Mouse (Mus musculus) C2C12 (cell line): ENCODE results near the gene Prkx. TPM values are rescaled to one million over a fixed set of nuclear protein-coding genes. Genes with fewer than 3 reads are reported as not detected.

ENCODE experiments used
- H3K27me3 ChIP-seq: one replicate; pipeline ENCODE4 v1.6.1; 2011; ENCODE audit not compliant: control insufficient read depth, insufficient read depth, insufficient read length
- H3K36me3 ChIP-seq: one replicate; pipeline ENCODE4 v1.6.1; 2011; ENCODE audit not compliant: control insufficient read depth, insufficient read depth
- H3K4me3 ChIP-seq: one replicate; pipeline ENCODE4 v1.5.1; 2011; ENCODE audit warnings: mild to moderate bottlenecking, control low read depth; ENCODE audit not compliant: poor library complexity, insufficient read depth, severe bottlenecking
- H3K79me2 ChIP-seq: one replicate; pipeline ENCODE4 v1.6.1; 2011; ENCODE audit not compliant: control insufficient read depth, insufficient read depth
- H3K79me3 ChIP-seq: one replicate; pipeline ENCODE4 v1.6.1; 2011; ENCODE audit warnings: low read depth, control low read depth
- H3ac ChIP-seq: one replicate; pipeline ENCODE3; 2011; ENCODE audit warnings: low read depth; ENCODE audit not compliant: control insufficient read depth, insufficient read length
- CEBPB ChIP-seq: IDR thresholded peaks from one replicate; pipeline ENCODE4 v1.6.1; 2011; ENCODE audit warnings: low read depth, mild to moderate bottlenecking, control low read depth, moderate library complexity
- CTCF ChIP-seq: IDR thresholded peaks from one replicate; pipeline ENCODE4 v1.5.1; 2011; ENCODE audit not compliant: control insufficient read depth, insufficient read depth, insufficient read length
- FOSL1 ChIP-seq: IDR thresholded peaks from one replicate; pipeline ENCODE4 v1.8.0; 2011; ENCODE audit warnings: mild to moderate bottlenecking, low read length; ENCODE audit not compliant: poor library complexity, insufficient read depth, severe bottlenecking
- MAX ChIP-seq: IDR thresholded peaks from one replicate; pipeline ENCODE4 v1.6.1; 2011; ENCODE audit warnings: mild to moderate bottlenecking, control low read depth
- MYOD1 ChIP-seq: IDR thresholded peaks from one replicate; pipeline ENCODE4 v1.6.1; 2011; ENCODE audit warnings: low read depth; ENCODE audit not compliant: control insufficient read depth, insufficient read length
- MYOG ChIP-seq: IDR thresholded peaks from one replicate; pipeline ENCODE4 v1.6.1; 2011; ENCODE audit not compliant: control insufficient read depth, insufficient read length; ENCODE audit errors: extremely low read depth
- USF1 ChIP-seq: IDR thresholded peaks from one replicate; pipeline ENCODE4 v1.6.1; 2011; ENCODE audit warnings: low read depth, mild to moderate bottlenecking, control low read depth, moderate library complexity
- polyA plus RNA-seq: library from polyadenylated mRNA; unstranded; fragments of >200 nt; fragmentation: generic; extraction: Trizol; gene quantifications from one replicate; pipeline ENCODE4 v1.2.1, GENCODE M21; 2012; ENCODE audit warnings: missing spikeins

The Prkx gene
- polyA plus RNA-seq, 1 experiment = 7.0 TPM

DNA sequence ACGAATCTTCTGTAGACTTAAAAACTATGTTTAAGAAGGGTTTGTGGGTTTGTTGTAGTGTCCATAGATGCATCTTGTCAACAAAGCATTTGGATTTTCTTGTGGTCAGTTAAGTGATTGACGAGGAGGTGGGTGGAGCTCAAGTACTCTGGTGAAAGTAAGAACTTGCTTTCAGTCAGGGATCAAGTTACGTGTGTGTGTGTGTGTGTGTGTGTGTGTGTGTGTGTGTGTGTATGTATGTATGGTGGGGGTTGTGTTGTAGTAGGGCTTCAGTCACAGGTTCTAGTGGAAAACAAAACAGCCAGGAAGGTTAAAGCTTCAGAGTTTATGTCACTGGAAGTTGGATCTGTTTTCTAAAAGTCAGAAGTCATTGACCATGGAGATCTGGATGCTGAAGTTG, 3.5 kb upstream of the Prkx start:
- peaks cover 10% of the 10 kb centered on the region for H3K79me2 ChIP-seq
- no peaks in the 10 kb centered on the region for H3K27me3 ChIP-seq
- H3K36me3 ChIP-seq = no peaks in the 10 kb centered on the region
- peaks cover 6% of the 10 kb centered on the region for H3K79me3 ChIP-seq
- H3K4me3 ChIP-seq = no peak overlapping the region
- H3ac ChIP-seq = no peak overlapping the region
- TF ChIP-seq MYOG (no peak), USF1 (no peak), MYOD1 (no peak)

DNA sequence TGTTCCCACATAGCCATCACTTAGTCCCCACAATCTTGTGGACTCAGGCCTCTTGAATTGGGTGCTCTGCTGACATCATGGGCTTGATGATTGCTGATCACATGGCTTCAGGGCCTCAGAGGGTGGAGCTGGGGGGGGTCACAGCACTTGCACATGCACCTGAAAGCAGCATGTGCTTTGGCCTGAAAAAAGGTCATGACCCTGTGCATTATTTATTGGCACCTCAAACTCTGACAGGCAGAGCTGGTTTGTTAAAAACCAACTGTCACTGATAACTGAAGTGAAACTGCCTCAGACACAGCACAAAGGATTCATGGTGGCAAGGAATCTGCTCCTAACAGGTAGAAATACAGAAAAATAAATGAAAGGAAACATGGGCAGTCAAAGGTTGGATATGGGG, 1.7 kb upstream of the Prkx start:
- Histone ChIP-seq H3K27me3 (no peaks in the 10 kb centered on the region), H3K36me3 (no peaks in the 10 kb centered on the region)

DNA sequence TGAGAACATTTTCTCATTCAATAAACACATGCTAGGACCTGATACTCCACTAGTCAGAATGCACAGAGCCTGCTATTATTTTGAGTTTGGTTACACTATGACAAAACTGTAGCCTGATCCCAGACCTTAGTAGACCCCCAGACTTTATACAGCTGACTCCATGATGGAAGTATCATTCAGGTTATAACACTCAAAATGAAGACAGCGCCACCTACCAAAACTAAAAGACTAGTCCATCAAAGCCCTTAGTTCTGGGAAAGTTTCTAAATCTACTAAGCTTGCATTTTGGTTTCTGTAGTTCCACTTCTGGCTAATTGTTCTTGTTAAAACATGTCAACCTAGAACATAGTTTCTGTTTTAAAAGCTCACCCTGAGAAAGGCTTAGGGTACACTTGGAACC, 838 bp upstream of the Prkx start:
- no peak overlapping the region for H3K4me3 ChIP-seq
- TF ChIP-seq MYOG (no peak), USF1 (no peak), MAX (no peak), FOSL1 (no peak), MYOD1 (no peak), CEBPB (no peak), CTCF (no peak)
- H3K36me3 ChIP-seq = no peaks in the 10 kb centered on the region
- H3K79me2 ChIP-seq = peaks cover 36% of the 10 kb centered on the region
- peaks cover 27% of the 10 kb centered on the region for H3K79me3 ChIP-seq
- H3K27me3 ChIP-seq = no peaks in the 10 kb centered on the region
- no peak overlapping the region for H3ac ChIP-seq

More for the DNA sequence above, 1.7 kb upstream of the Prkx start:
- Histone ChIP-seq H3ac (no peak overlapping the region), H3K79me2 (peaks cover 28% of the 10 kb centered on the region), H3K4me3 (no peak overlapping the region), H3K79me3 (peaks cover 20% of the 10 kb centered on the region)
- no peak for TF ChIP-seq MYOD1
- no peak for TF ChIP-seq CEBPB
- no peak for TF ChIP-seq USF1

DNA sequence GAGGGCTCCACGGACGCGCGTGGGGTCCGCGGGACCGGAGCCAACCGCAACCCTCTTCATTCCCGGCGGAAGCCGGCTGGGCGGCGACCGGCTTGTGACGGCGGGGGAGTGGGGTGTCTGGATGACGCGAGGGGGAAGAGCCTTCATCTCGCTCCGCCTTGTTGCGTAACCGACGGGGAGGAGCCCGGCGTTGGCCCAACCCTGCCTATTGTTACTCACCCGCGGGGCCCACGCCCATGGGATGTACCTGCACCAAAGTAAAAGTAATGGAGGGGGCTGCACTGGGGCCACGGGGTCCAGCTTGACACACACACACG, 262 bp downstream of the Prkx start:
- Histone ChIP-seq H3ac (peak overlapping the region; percentile 76), H3K36me3 (no peaks in the 10 kb centered on the region), H3K4me3 (peak overlapping the region; percentile 41), H3K27me3 (no peaks in the 10 kb centered on the region), H3K79me2 (peaks cover 47% of the 10 kb centered on the region), H3K79me3 (peaks cover 32% of the 10 kb centered on the region)
- TF ChIP-seq FOSL1 (no peak), CEBPB (peak; percentile 87), USF1 (no peak)

DNA sequence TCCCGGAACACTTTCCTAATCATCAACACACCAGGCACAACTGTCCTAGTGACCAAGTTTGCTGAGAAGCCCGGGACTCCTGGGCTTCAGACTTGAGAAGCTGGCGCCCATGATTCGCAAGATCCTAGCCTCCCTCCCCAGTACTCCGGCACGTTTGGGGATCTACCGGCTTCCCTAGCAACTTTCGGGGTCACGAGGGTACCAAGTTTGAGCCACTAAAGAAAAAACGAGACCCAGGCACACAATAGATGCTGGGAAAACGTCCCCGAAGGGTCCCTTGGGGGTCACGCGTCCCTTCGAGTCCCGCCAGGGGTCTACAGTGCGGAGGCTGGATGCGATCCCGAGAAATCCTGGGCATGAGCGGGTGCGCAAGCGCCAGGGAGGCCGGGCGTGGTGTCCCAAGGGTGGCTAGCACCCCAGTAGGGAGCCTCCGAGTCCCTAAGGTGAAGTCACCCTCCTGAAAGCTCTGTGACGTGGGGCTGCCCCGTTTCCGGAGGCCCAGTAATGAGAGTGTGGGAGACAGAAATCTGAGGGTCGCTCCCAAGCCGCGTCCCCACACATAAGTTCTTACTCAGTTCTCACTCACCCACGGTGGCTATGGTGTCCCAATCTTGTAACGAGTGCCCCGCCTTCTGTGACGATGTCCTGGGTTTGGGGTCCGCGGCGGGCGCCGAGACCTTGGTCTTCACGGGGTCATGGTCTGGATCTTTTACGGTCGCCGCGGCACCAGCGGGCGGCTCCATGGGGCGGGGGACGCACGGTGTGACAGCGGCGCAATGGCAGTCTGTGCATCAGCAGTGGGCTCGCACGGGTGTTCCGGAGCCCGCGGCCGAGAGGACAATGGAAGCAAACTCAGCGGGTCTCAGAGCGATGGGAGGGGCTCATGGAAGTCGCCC, 868 bp downstream of the Prkx start:
- Histone ChIP-seq H3K79me2 (peaks cover 52% of the 10 kb centered on the region), H3K79me3 (peaks cover 33% of the 10 kb centered on the region), H3ac (peak overlapping the region; percentile 76), H3K27me3 (no peaks in the 10 kb centered on the region), H3K36me3 (no peaks in the 10 kb centered on the region), H3K4me3 (peak overlapping the region; percentile 41)
- TF ChIP-seq USF1 (no peak), MYOD1 (no peak), CTCF (no peak), FOSL1 (no peak), CEBPB (no peak), MAX (no peak), MYOG (no peak)

DNA sequence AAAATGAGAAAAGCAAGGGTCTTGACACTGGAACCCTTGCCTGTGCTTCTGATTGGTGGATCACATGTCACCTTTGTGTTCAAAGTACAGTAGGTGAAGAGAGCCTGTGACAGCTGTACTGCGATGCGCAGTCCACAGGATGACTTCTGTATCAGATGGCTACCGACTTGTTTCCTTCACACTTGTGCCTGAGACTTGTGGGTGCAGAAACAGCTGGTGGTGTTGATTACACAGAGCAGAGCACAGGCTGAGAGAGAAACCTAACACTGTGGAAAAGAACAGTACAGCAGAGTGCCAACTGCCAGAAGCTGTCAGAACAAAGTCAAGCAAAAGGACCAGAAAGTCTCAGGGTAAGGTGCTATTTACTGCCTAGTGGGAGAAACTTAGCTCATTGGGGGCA, 7.4 kb downstream of the Prkx start:
- Histone ChIP-seq H3K27me3 (no peaks in the 10 kb centered on the region), H3ac (no peak overlapping the region), H3K4me3 (no peak overlapping the region), H3K79me3 (peaks cover 38% of the 10 kb centered on the region), H3K36me3 (peaks cover 11% of the 10 kb centered on the region), H3K79me2 (peaks cover 71% of the 10 kb centered on the region)
- TF ChIP-seq USF1 (no peak), FOSL1 (no peak), MYOD1 (peak; percentile 41)
